Mouse (Mus musculus): ENCODE data around the gene Dgkq. TPM values are rescaled to one million over a fixed set of nuclear protein-coding genes. Genes with fewer than 3 reads are reported as not detected.
A peak's percentile ranks its signal among the peaks of the same experiment; 100 is the strongest.

Gene Dgkq
- polyA plus RNA-seq, 1 experiment = 15.7 TPM

GRCm38 (mm10) chr5:108629634-108630483 lies 39.6 kb downstream of the Dgkq start, which contains the start of the genes Gak and Tmem175:
Gene Gak, minus strand, starts transcription at chr5:108629755.
Gene Tmem175, plus strand, starts transcription at chr5:108629770.
- Histone ChIP-seq H3K4me1 (ENCODE audit: control insufficient read depth, insufficient read depth, low read length) (peaks cover 14% of the 10 kb centered on the region), H3K27ac (ENCODE audit: insufficient read depth, low read depth, low read length) (peak within 1 kb of the TSS; percentile 59), H3K4me3 (ENCODE audit: insufficient read depth, low read length) (peak within 1 kb of the TSS; percentile 89)
- TF ChIP-seq CTCF (IDR thresholded peaks at IDR 0.05; ENCODE audit: low read depth, low read length) = no peak
- peak; percentile 98 for TF ChIP-seq POLR2A (IDR thresholded peaks at IDR 0.05; ENCODE audit: borderline replicate concordance, low read depth, low read length)

- Histone ChIP-seq H3K4me1 (ENCODE audit: control insufficient read depth, insufficient read depth, low read length) (peaks cover 14% of the 10 kb centered on the region), H3K27ac (ENCODE audit: insufficient read depth, low read depth, low read length) (peak overlapping the region; percentile 59), H3K4me3 (ENCODE audit: insufficient read depth, low read length) (peak overlapping the region; percentile 89)
- TF ChIP-seq POLR2A (IDR thresholded peaks at IDR 0.05; ENCODE audit: borderline replicate concordance, low read depth, low read length) (no peak), CTCF (IDR thresholded peaks at IDR 0.05; ENCODE audit: low read depth, low read length) (no peak)
Measured at GRCm38 (mm10) chr5:108628891-108629633, 40.4 kb downstream of the Dgkq start.

GRCm38 (mm10) chr5:108626050-108626660 lies 43.3 kb downstream of the Dgkq start:
- H3K4me1 ChIP-seq (ENCODE audit: control insufficient read depth, insufficient read depth, low read length) = peaks cover 14% of the 10 kb centered on the region
- no peak for TF ChIP-seq CTCF (IDR thresholded peaks at IDR 0.05; ENCODE audit: low read depth, low read length)
- no peak for TF ChIP-seq POLR2A (IDR thresholded peaks at IDR 0.05; ENCODE audit: borderline replicate concordance, low read depth, low read length)
- H3K4me3 ChIP-seq (ENCODE audit: insufficient read depth, low read length) = no peak overlapping the region
- no peak overlapping the region for H3K27ac ChIP-seq (ENCODE audit: insufficient read depth, low read depth, low read length)

GRCm38 (mm10) chr5:108621870-108622269 lies 47.6 kb downstream of the Dgkq start:
- no peak overlapping the region for H3K27ac ChIP-seq (ENCODE audit: insufficient read depth, low read depth, low read length)
- H3K4me3 ChIP-seq (ENCODE audit: insufficient read depth, low read length) = no peak overlapping the region
- peaks cover 7% of the 10 kb centered on the region for H3K4me1 ChIP-seq (ENCODE audit: control insufficient read depth, insufficient read depth, low read length)
- no peak for TF ChIP-seq POLR2A (IDR thresholded peaks at IDR 0.05; ENCODE audit: borderline replicate concordance, low read depth, low read length)
- TF ChIP-seq CTCF (IDR thresholded peaks at IDR 0.05; ENCODE audit: low read depth, low read length) = no peak

GRCm38 (mm10) chr5:108610426-108610825 lies 59.0 kb downstream of the Dgkq start:
- H3K4me3 ChIP-seq (ENCODE audit: insufficient read depth, low read length) = no peak overlapping the region
- TF ChIP-seq CTCF (IDR thresholded peaks at IDR 0.05; ENCODE audit: low read depth, low read length) = no peak
- no peak for TF ChIP-seq POLR2A (IDR thresholded peaks at IDR 0.05; ENCODE audit: borderline replicate concordance, low read depth, low read length)
- H3K4me1 ChIP-seq (ENCODE audit: control insufficient read depth, insufficient read depth, low read length) = no peaks in the 10 kb centered on the region
- H3K27ac ChIP-seq (ENCODE audit: insufficient read depth, low read depth, low read length) = no peak overlapping the region

- TF ChIP-seq POLR2A (IDR thresholded peaks at IDR 0.05; ENCODE audit: borderline replicate concordance, low read depth, low read length) = no peak
- no peak for TF ChIP-seq CTCF (IDR thresholded peaks at IDR 0.05; ENCODE audit: low read depth, low read length)
- Histone ChIP-seq H3K4me1 (ENCODE audit: control insufficient read depth, insufficient read depth, low read length) (no peaks in the 10 kb centered on the region), H3K27ac (ENCODE audit: insufficient read depth, low read depth, low read length) (no peak overlapping the region), H3K4me3 (ENCODE audit: insufficient read depth, low read length) (no peak overlapping the region)
Measured at GRCm38 (mm10) chr5:108602537-108602936, 66.9 kb downstream of the Dgkq start.

- TF ChIP-seq POLR2A (IDR thresholded peaks at IDR 0.05; ENCODE audit: borderline replicate concordance, low read depth, low read length) (no peak), CTCF (IDR thresholded peaks at IDR 0.05; ENCODE audit: low read depth, low read length) (no peak)
- Histone ChIP-seq H3K4me3 (ENCODE audit: insufficient read depth, low read length) (no peak overlapping the region), H3K27ac (ENCODE audit: insufficient read depth, low read depth, low read length) (no peak overlapping the region), H3K4me1 (ENCODE audit: control insufficient read depth, insufficient read depth, low read length) (no peaks in the 10 kb centered on the region)
Measured at GRCm38 (mm10) chr5:108599923-108600322, 69.5 kb downstream of the Dgkq start.

Other genes with a start within 250 kb of the Dgkq start
- gene Atp5k, start 235.2 kb downstream of the Dgkq start, polyA plus RNA-seq (2012; ENCODE audit: insufficient read depth, insufficient read length, missing spikeins) = 222 and 238 TPM in 2 replicates
- 8.7 and 9.8 TPM in 2 replicates for gene Mfsd7a, start 220.8 kb downstream of the Dgkq start, polyA plus RNA-seq (2012; ENCODE audit: insufficient read depth, insufficient read length, missing spikeins)
- gene Pcgf3, start 208.4 kb downstream of the Dgkq start, polyA plus RNA-seq (2012; ENCODE audit: insufficient read depth, insufficient read length, missing spikeins) = 16.9 and 23.9 TPM in 2 replicates
- gene Cplx1, start 119.6 kb downstream of the Dgkq start, polyA plus RNA-seq (2012; ENCODE audit: insufficient read depth, insufficient read length, missing spikeins) = not detected in 2 replicates
- gene Gak, start 39.9 kb downstream of the Dgkq start, polyA plus RNA-seq (2012; ENCODE audit: insufficient read depth, insufficient read length, missing spikeins) = 105 TPM in 2 replicates
- 38.1 and 40.7 TPM in 2 replicates for gene Tmem175, start 39.9 kb downstream of the Dgkq start, polyA plus RNA-seq (2012; ENCODE audit: insufficient read depth, insufficient read length, missing spikeins)
- gene Idua, start 9.3 kb downstream of the Dgkq start, polyA plus RNA-seq (2012; ENCODE audit: insufficient read depth, insufficient read length, missing spikeins) = 62.6 and 73.7 TPM in 2 replicates
- not detected in 2 replicates for gene Slc26a1, start 5.9 kb upstream of the Dgkq start, polyA plus RNA-seq (2012; ENCODE audit: insufficient read depth, insufficient read length, missing spikeins)
- 1.5 and 2.4 TPM in 2 replicates for gene Fgfrl1, start 22.7 kb upstream of the Dgkq start, polyA plus RNA-seq (2012; ENCODE audit: insufficient read depth, insufficient read length, missing spikeins)
- gene Rnf212, start 105.3 kb upstream of the Dgkq start, polyA plus RNA-seq (2012; ENCODE audit: insufficient read depth, insufficient read length, missing spikeins) = 0.66 TPM in 1 of 2 replicates, not detected in the other
- gene Tmed11, start 125.7 kb upstream of the Dgkq start, polyA plus RNA-seq (2012; ENCODE audit: insufficient read depth, insufficient read length, missing spikeins) = not detected in 2 replicates
- not detected in 2 replicates for gene Vmn2r8, start 139.2 kb upstream of the Dgkq start, polyA plus RNA-seq (2012; ENCODE audit: insufficient read depth, insufficient read length, missing spikeins)
- not detected in 2 replicates for gene Vmn2r9, start 182.9 kb upstream of the Dgkq start, polyA plus RNA-seq (2012; ENCODE audit: insufficient read depth, insufficient read length, missing spikeins)

Data from bone marrow macrophage, adult 2 months (primary cell).